Mouse (Mus musculus): Measurements from ENCODE around the gene Gm4969. TPM values are rescaled to one million over a fixed set of nuclear protein-coding genes. Genes with fewer than 3 reads are reported as not detected.
"Not testable (repeated sequence)": the region's sequence is repeated elsewhere in the genome, so short reads cannot be mapped to it uniquely, and the experiment has no call there.

Gene Gm4969
- polyA plus RNA-seq, 1 experiment = not detected

- peaks cover 49% of the 10 kb centered on the region for H3K36me3 ChIP-seq (replicated peaks; ENCODE audit: low read length)
- no peaks in the 10 kb centered on the region for H3K9me3 ChIP-seq
- peaks cover 30% of the 10 kb centered on the region for H3K27me3 ChIP-seq (replicated peaks)
- TF ChIP-seq FLI1 (IDR thresholded peaks at IDR 0.05; ENCODE audit: low read length) = no peak
- no peak for TF ChIP-seq GATA1 (IDR thresholded peaks at IDR 0.05; ENCODE audit: borderline replicate concordance, low read length)
- H3K4me1 ChIP-seq = peaks cover 35% of the 10 kb centered on the region
- peak overlapping the region; percentile 77 for H3K4me3 ChIP-seq (replicated peaks)
These were observed 39.1 kb upstream of the Gm4969 start for GRCm38 (mm10) chr7:19157160-19157800.

- Histone ChIP-seq H3K4me3 (replicated peaks) (no peak overlapping the region), H3K27me3 (replicated peaks) (peaks cover 20% of the 10 kb centered on the region), H3K36me3 (replicated peaks; ENCODE audit: low read length) (peaks cover 61% of the 10 kb centered on the region), H3K9me3 (no peaks in the 10 kb centered on the region), H3K4me1 (peaks cover 44% of the 10 kb centered on the region)
- TF ChIP-seq FLI1 (IDR thresholded peaks at IDR 0.05; ENCODE audit: low read length) (no peak), GATA1 (IDR thresholded peaks at IDR 0.05; ENCODE audit: borderline replicate concordance, low read length) (no peak)
These were observed 37.8 kb upstream of the Gm4969 start for GRCm38 (mm10) chr7:19155825-19156475.

GRCm38 (mm10) chr7:19154796-19155195 lies 36.6 kb upstream of the Gm4969 start:
- Histone ChIP-seq H3K27me3 (replicated peaks) (peaks cover 11% of the 10 kb centered on the region), H3K9me3 (no peaks in the 10 kb centered on the region), H3K36me3 (replicated peaks; ENCODE audit: low read length) (peaks cover 61% of the 10 kb centered on the region), H3K4me1 (peaks cover 43% of the 10 kb centered on the region), H3K4me3 (replicated peaks) (no peak overlapping the region)
- no peak for TF ChIP-seq GATA1 (IDR thresholded peaks at IDR 0.05; ENCODE audit: borderline replicate concordance, low read length)
- no peak for TF ChIP-seq FLI1 (IDR thresholded peaks at IDR 0.05; ENCODE audit: low read length)

- not testable (repeated sequence) for H3K27me3 ChIP-seq (replicated peaks); H3K9me3 ChIP-seq
- Histone ChIP-seq H3K36me3 (replicated peaks; ENCODE audit: low read length) (peaks cover 60% of the 10 kb centered on the region), H3K4me1 (peaks cover 49% of the 10 kb centered on the region), H3K4me3 (replicated peaks) (peak overlapping the region; percentile 96)
These were observed 33.0 kb upstream of the Gm4969 start for GRCm38 (mm10) chr7:19151121-19151520.

- Histone ChIP-seq H3K27me3 (replicated peaks) (no peaks in the 10 kb centered on the region), H3K36me3 (replicated peaks; ENCODE audit: low read length) (peaks cover 58% of the 10 kb centered on the region), H3K4me1 (peaks cover 49% of the 10 kb centered on the region), H3K4me3 (replicated peaks) (peak within 1 kb of the TSS; percentile 96), H3K9me3 (no peaks in the 10 kb centered on the region)
- TF ChIP-seq FLI1 (IDR thresholded peaks at IDR 0.05; ENCODE audit: low read length) = no peak
- TF ChIP-seq GATA1 (IDR thresholded peaks at IDR 0.05; ENCODE audit: borderline replicate concordance, low read length) = no peak
These were observed 31.5 kb upstream of the Gm4969 start, which contains the start of gene Snrpd2 for GRCm38 (mm10) chr7:19149626-19150025. Gene Snrpd2 (plus strand): TSS chr7:19149722.

- 0 out of 3 replicates have a peak, but pooled peaks have one; percentile 20 for TF ChIP-seq GATA1 (IDR thresholded peaks at IDR 0.05; ENCODE audit: borderline replicate concordance, low read length)
- TF ChIP-seq FLI1 (IDR thresholded peaks at IDR 0.05; ENCODE audit: low read length) = no peak
- H3K9me3 ChIP-seq = no peaks in the 10 kb centered on the region
- H3K36me3 ChIP-seq (replicated peaks; ENCODE audit: low read length) = peaks cover 54% of the 10 kb centered on the region
- no peaks in the 10 kb centered on the region for H3K27me3 ChIP-seq (replicated peaks)
- H3K4me1 ChIP-seq = peaks cover 49% of the 10 kb centered on the region
- peak within 1 kb of the TSS; percentile 96 for H3K4me3 ChIP-seq (replicated peaks)
These were observed 30.8 kb upstream of the Gm4969 start, which contains the start of gene Qpctl for GRCm38 (mm10) chr7:19148875-19149541. Gene Qpctl (minus strand): TSS chr7:19149291.

GRCm38 (mm10) chr7:19148180-19148874 lies 30.2 kb upstream of the Gm4969 start:
- peak overlapping the region; percentile 96 for H3K4me3 ChIP-seq (replicated peaks)
- H3K4me1 ChIP-seq = peaks cover 50% of the 10 kb centered on the region
- TF ChIP-seq FLI1 (IDR thresholded peaks at IDR 0.05; ENCODE audit: low read length) = no peak
- no peak for TF ChIP-seq GATA1 (IDR thresholded peaks at IDR 0.05; ENCODE audit: borderline replicate concordance, low read length)
- H3K36me3 ChIP-seq (replicated peaks; ENCODE audit: low read length) = peaks cover 49% of the 10 kb centered on the region
- H3K27me3 ChIP-seq (replicated peaks) = no peaks in the 10 kb centered on the region
- no peaks in the 10 kb centered on the region for H3K9me3 ChIP-seq

- Histone ChIP-seq H3K4me3 (replicated peaks) (no peak overlapping the region), H3K4me1 (peaks cover 58% of the 10 kb centered on the region), H3K36me3 (replicated peaks; ENCODE audit: low read length) (peaks cover 48% of the 10 kb centered on the region), H3K9me3 (no peaks in the 10 kb centered on the region), H3K27me3 (replicated peaks) (no peaks in the 10 kb centered on the region)
- TF ChIP-seq GATA1 (IDR thresholded peaks at IDR 0.05; ENCODE audit: borderline replicate concordance, low read length) (no peak), FLI1 (IDR thresholded peaks at IDR 0.05; ENCODE audit: low read length) (no peak)
These were observed 29.4 kb upstream of the Gm4969 start for GRCm38 (mm10) chr7:19147497-19148045.

GRCm38 (mm10) chr7:19146793-19147192 lies 28.6 kb upstream of the Gm4969 start:
- Histone ChIP-seq H3K27me3 (replicated peaks) (no peaks in the 10 kb centered on the region), H3K4me1 (peaks cover 56% of the 10 kb centered on the region), H3K4me3 (replicated peaks) (no peak overlapping the region), H3K9me3 (no peaks in the 10 kb centered on the region), H3K36me3 (replicated peaks; ENCODE audit: low read length) (peaks cover 45% of the 10 kb centered on the region)
- no peak for TF ChIP-seq FLI1 (IDR thresholded peaks at IDR 0.05; ENCODE audit: low read length)
- TF ChIP-seq GATA1 (IDR thresholded peaks at IDR 0.05; ENCODE audit: borderline replicate concordance, low read length) = no peak

Measured in megakaryocyte, embryonic 14.5 days (primary cell).